Mouse (Mus musculus) limb, embryonic 11.5 days (tissue): ENCODE measurements around the gene Cse1l. TPM values are rescaled to one million over a fixed set of nuclear protein-coding genes. Genes with fewer than 3 reads are reported as not detected.

Experiments
- ATAC-seq: fragments of 200-750 bp; cut with Nextera tagmentation; 2 replicates; pipeline ENCODE4 v1.8.0; 2017; ENCODE audit warnings: low read depth; ENCODE audit not compliant: insufficient number of reproducible peaks, low FRiP score, low TSS enrichment
- DNase-seq: peaks from one replicate; pipeline ENCODE4 v3.0.0-alpha.2; 2015; ENCODE audit warnings: low spot score
- H3K27ac ChIP-seq: fragments of 300-500 bp; sonication (generic); replicated peaks from 2 replicates; pipeline ENCODE4 v1.5.1; 2014; ENCODE audit warnings: low read depth, mild to moderate bottlenecking, low read length
- H3K27me3 ChIP-seq: fragments of 300-500 bp; sonication (generic); 2 replicates; pipeline ENCODE4 v1.6.1; 2014; ENCODE audit warnings: mild to moderate bottlenecking, low read length, mixed read lengths; ENCODE audit not compliant: control insufficient read depth, insufficient read depth
- H3K36me3 ChIP-seq: fragments of 300-500 bp; sonication (generic); 2 replicates; pipeline ENCODE4 v1.6.1; 2014; ENCODE audit warnings: mild to moderate bottlenecking, low read length, moderate library complexity, mixed read lengths; ENCODE audit not compliant: control insufficient read depth, insufficient read depth
- H3K4me1 ChIP-seq: fragments of 300-500 bp; sonication (generic); 2 replicates; pipeline ENCODE4 v1.6.1; 2014; ENCODE audit warnings: low read length, mixed read lengths; ENCODE audit not compliant: control insufficient read depth, insufficient read depth
- H3K4me2 ChIP-seq: fragments of 300-500 bp; sonication (generic); 2 replicates; pipeline ENCODE4 v1.6.1; 2014; ENCODE audit warnings: low read depth, mild to moderate bottlenecking, moderate library complexity; ENCODE audit not compliant: severe bottlenecking
- H3K4me3 ChIP-seq: fragments of 300-500 bp; sonication (generic); 2 replicates; pipeline ENCODE4 v1.5.1; 2014; ENCODE audit warnings: low read depth, low read length
- H3K9ac ChIP-seq: fragments of 300-500 bp; sonication (generic); 2 replicates; pipeline ENCODE4 v1.6.1; 2014; ENCODE audit warnings: mild to moderate bottlenecking, low read length
- H3K9me3 ChIP-seq: fragments of 300-500 bp; sonication (generic); 2 replicates; pipeline ENCODE4 v1.6.1; 2016; ENCODE audit warnings: low read length; ENCODE audit not compliant: control insufficient read depth
- WGBS: fragments of 180-500 bp; shearing (Covaris S2); extraction: QIAGEN DNeasy Blood & Tissue Kit; methylation state at CpG from one replicate; pipeline ENCODE4 v1.1.7; 2014; 5-methylcytosine and 5-hydroxymethylcytosine counted together
- polyA plus RNA-seq: library from polyadenylated mRNA; unstranded; fragments of >200 nt; fragmentation: Nextera tagmentation; extraction: Ambion mirVana; gene quantifications from 2 replicates; pipeline ENCODE4 v1.2.1, GENCODE M21; 2014

The Cse1l gene
- polyA plus RNA-seq, 1 experiment from 2014 or later: 226 TPM

DNA sequence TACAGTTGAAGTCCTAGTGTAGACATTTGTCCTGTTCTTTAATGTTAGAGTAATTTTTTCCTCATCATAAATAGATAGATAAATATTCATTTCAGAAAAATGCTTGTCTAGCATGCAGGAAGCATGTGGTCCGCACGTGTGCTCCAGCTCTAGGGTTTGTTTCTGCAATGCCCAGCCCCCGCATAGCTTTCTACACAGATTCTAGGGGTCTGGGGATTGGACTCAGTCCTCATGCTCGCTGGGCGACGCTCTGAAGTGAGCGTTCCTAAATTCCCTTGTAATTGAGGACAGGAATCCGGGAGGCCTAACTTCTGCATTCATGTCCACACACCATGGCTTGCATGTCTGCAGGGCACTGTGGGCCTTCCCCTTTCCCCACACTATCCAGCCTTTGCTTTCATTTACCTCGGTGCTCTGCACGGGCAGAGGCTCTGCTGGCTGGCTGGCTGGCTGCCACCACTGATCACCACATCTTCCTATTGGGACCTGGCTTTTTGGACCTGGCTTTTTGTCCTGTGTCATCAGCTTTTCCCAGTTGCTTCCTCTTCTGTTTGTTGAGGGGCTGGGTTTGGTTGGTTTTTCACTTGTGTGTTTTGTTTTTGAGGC, 31.1 kb upstream of the Cse1l start:
- no peaks in the 10 kb centered on the region for H3K4me1 ChIP-seq
- peaks cover 14% of the 10 kb centered on the region for H3K36me3 ChIP-seq
- no peak overlapping the region for H3K27ac ChIP-seq
- no peaks in the 10 kb centered on the region for H3K9me3 ChIP-seq
- ATAC-seq: no peak
- H3K27me3 ChIP-seq: no peaks in the 10 kb centered on the region
- no peak overlapping the region for H3K4me2 ChIP-seq
- no peak overlapping the region for H3K9ac ChIP-seq
- no peak for DNase-seq
- 85% methylated on average over 10 of the region's 10 CpGs for WGBS
- no peak overlapping the region for H3K4me3 ChIP-seq

DNA sequence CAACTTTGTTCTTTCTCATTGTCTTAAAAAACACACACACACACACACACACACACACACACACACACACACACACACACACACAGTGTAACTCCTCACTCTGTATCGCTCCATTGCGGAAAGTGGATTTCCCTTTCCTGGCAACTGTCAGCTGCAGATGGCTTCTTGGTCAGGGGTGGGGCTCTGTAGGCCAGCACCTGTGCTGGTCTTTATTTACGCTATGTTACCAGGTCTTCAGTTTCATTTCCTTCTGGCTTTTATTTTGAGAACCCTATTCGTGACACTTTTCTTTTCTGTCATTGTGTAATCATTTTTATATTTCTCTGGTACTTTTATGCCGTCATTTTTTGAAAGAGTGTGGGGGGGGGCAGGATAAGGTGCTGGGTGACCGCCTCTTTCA, 30.3 kb upstream of the Cse1l start:
- peaks cover 14% of the 10 kb centered on the region for H3K36me3 ChIP-seq
- no peak overlapping the region for H3K27ac ChIP-seq
- no peaks in the 10 kb centered on the region for H3K4me1 ChIP-seq
- H3K9me3 ChIP-seq: no peaks in the 10 kb centered on the region
- no peak overlapping the region for H3K9ac ChIP-seq
- ATAC-seq: no peak
- no peak overlapping the region for H3K4me3 ChIP-seq
- no peak overlapping the region for H3K4me2 ChIP-seq
- H3K27me3 ChIP-seq: no peaks in the 10 kb centered on the region
- 94% methylated on average over 6 of the region's 6 CpGs for WGBS
- DNase-seq: no peak

- no peaks in the 10 kb centered on the region for H3K9me3 ChIP-seq
- WGBS: 90% methylated on average over 10 of the region's 10 CpGs
- H3K36me3 ChIP-seq: peaks cover 13% of the 10 kb centered on the region
Measured at GRCm38 (mm10) chr2:166876331-166876730, 29.5 kb upstream of the Cse1l start.

DNA sequence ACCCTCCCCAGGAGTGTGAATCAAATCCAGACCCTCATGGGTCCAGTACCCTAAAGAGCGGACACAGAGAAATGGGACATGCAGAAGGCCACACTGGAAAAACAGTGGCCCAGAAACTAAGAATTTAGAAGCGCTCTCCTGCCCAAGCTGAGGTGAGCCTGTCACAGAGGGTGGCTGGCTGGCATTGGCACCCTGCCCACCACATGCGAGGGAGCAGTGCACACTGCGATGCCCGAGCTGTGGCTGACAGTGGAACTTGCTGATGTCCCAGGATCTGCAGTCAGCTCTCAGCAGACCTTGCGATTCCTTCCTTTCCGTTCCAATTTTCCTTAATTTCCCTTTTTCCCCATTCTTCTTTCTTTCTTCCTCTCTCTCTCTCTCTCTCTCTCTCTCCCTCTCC, 20.8 kb upstream of the Cse1l start:
- H3K27me3 ChIP-seq: no peaks in the 10 kb centered on the region
- whole genome bisulfite sequencing: 91% methylated on average over 7 of the region's 7 CpGs
- H3K4me2 ChIP-seq: no peak overlapping the region
- ATAC-seq: no peak
- no peaks in the 10 kb centered on the region for H3K4me1 ChIP-seq
- H3K9ac ChIP-seq: no peak overlapping the region
- no peak overlapping the region for H3K4me3 ChIP-seq
- no peak for DNase-seq
- no peaks in the 10 kb centered on the region for H3K9me3 ChIP-seq
- H3K27ac ChIP-seq: no peak overlapping the region; the same call in 1 of the 2 replicates
- peaks cover 3% of the 10 kb centered on the region; the same call in 1 of the 2 replicates for H3K36me3 ChIP-seq

More at GRCm38 (mm10) chr2:166876331-166876730, 29.5 kb upstream of the Cse1l start:
- H3K4me1 ChIP-seq: no peaks in the 10 kb centered on the region
- no peak overlapping the region for H3K4me2 ChIP-seq
- DNase-seq (no peak), ATAC-seq (no peak)
- no peak overlapping the region for H3K27ac ChIP-seq
- H3K27me3 ChIP-seq: no peaks in the 10 kb centered on the region
- H3K4me3 ChIP-seq: no peak overlapping the region
- no peak overlapping the region for H3K9ac ChIP-seq

GRCm38 (mm10) chr2:166885619-166886018, 20.2 kb upstream of the Cse1l start:
- DNase-seq (no peak), ATAC-seq (no peak)
- Histone ChIP-seq H3K27ac (no peak overlapping the region), H3K4me2 (no peak overlapping the region), H3K36me3 (peaks cover 3% of the 10 kb centered on the region; the same call in 1 of the 2 replicates), H3K27me3 (no peaks in the 10 kb centered on the region), H3K4me3 (no peak overlapping the region), H3K9me3 (no peaks in the 10 kb centered on the region), H3K4me1 (no peaks in the 10 kb centered on the region), H3K9ac (no peak overlapping the region)
- WGBS: 68% methylated on average over 10 of the region's 10 CpGs

GRCm38 (mm10) chr2:166886231-166886630, 19.6 kb upstream of the Cse1l start:
- no peak overlapping the region for H3K4me3 ChIP-seq
- H3K9ac ChIP-seq: no peak overlapping the region
- WGBS: 92% methylated on average over 3 of the region's 3 CpGs
- H3K9me3 ChIP-seq: no peaks in the 10 kb centered on the region
- no peak for DNase-seq
- no peak overlapping the region for H3K4me2 ChIP-seq
- no peaks in the 10 kb centered on the region for H3K27me3 ChIP-seq
- no peaks in the 10 kb centered on the region for H3K4me1 ChIP-seq
- peaks cover 1% of the 10 kb centered on the region; the same call in 1 of the 2 replicates for H3K36me3 ChIP-seq
- no peak overlapping the region for H3K27ac ChIP-seq
- no peak for ATAC-seq

DNA sequence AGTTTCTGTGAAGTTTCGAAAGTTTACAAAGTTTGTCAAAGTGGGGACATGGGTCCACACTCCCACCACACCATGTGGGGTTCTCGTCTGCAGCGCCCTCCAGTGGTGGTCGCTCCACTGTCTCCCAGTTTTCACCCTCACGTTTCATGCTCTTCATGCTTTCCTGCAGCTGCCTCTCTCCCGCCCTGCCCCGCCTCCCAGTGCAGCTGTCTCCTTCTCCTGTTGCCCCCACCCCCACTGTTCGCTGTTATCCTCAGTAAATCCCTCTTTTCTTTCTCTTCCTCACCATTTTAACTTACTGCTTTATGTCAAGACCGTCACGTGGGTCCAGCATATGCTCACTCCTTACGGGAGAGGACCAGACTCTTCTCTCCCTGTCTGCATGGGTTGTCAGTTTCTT, 18.0 kb upstream of the Cse1l start:
- DNase-seq (peak; percentile 49), ATAC-seq (no peak)
- Histone ChIP-seq H3K27me3 (no peaks in the 10 kb centered on the region), H3K4me1 (no peaks in the 10 kb centered on the region), H3K9ac (no peak overlapping the region), H3K27ac (no peak overlapping the region), H3K36me3 (no peaks in the 10 kb centered on the region; the same call in 1 of the 2 replicates), H3K4me2 (no peak overlapping the region), H3K4me3 (no peak overlapping the region), H3K9me3 (no peaks in the 10 kb centered on the region)
- 40% methylated on average over 11 of the region's 11 CpGs for WGBS

DNA sequence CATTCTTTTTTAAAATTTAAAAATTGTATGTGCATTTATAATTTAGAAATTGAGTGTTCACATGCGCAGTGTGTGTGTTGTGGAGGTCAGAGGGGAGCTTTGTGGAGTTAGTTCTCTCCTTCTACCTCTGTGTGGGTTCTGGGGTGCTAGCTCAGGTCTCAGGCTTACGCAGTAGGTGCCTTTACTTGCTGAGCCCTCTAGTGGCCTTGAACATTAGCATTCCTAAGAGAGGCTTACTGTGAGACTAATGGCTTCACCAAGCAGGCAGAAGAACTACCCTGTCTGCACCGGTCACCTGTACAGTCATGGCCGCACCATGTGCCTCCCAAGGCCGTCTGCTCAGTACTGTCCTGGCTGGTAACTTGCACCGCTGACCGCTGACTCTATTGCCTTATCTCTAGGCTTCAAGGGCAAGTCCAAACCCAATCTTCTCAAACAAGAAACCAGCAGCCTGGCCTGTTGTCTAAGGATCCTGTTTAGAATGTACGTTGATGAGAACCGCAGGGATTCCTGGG, 14.4 kb upstream of the Cse1l start:
- no peaks in the 10 kb centered on the region; the same call in 1 of the 2 replicates for H3K36me3 ChIP-seq
- DNase-seq (no peak), ATAC-seq (no peak)
- H3K9ac ChIP-seq: no peak overlapping the region
- no peak overlapping the region for H3K4me3 ChIP-seq
- no peaks in the 10 kb centered on the region; the same call in 1 of the 2 replicates for H3K4me1 ChIP-seq
- H3K9me3 ChIP-seq: no peaks in the 10 kb centered on the region
- no peak overlapping the region for H3K27ac ChIP-seq
- no peaks in the 10 kb centered on the region for H3K27me3 ChIP-seq
- 78% methylated on average over 9 of the region's 9 CpGs for WGBS
- no peak overlapping the region for H3K4me2 ChIP-seq
